Mouse (Mus musculus) MEL (cell line): ENCODE results near the gene Gadd45a. TPM values are rescaled to one million over a fixed set of nuclear protein-coding genes. Genes with fewer than 3 reads are reported as not detected.

Experiments used
- DNase-seq: peaks from one replicate; pipeline ENCODE4 v3.0.0; 2011; ENCODE audit warnings: low read depth, low spot score
- H3K27ac ChIP-seq: 2 replicates; pipeline ENCODE4 v1.5.1; 2012; ENCODE audit warnings: low read depth, mild to moderate bottlenecking, control low read depth, low read length, moderate library complexity; ENCODE audit not compliant: control insufficient read depth
- H3K27me3 ChIP-seq, 2 experiments: fragments of 150-350 bp in 1 of 2; sonication (generic) in 1 of 2; 2 replicates each; pipeline ENCODE4 v1.6.1; 2012; ENCODE audit warnings: low read length in 2 of 2, mild to moderate bottlenecking in 2 of 2, improper control_type of control experiment in 1 of 2, moderate library complexity in 1 of 2; ENCODE audit not compliant: insufficient read depth in 2 of 2, control insufficient read depth in 1 of 2
- H3K36me3 ChIP-seq, 2 experiments: 2 replicates each; pipeline ENCODE4 v1.6.1; 2012 to 2014; ENCODE audit warnings: low read length in 2 of 2, improper control_type of control experiment in 1 of 2, inconsistent platforms in 1 of 2, mild to moderate bottlenecking in 1 of 2; ENCODE audit not compliant: insufficient read depth in 2 of 2, control insufficient read depth in 1 of 2
- H3K4me1 ChIP-seq, 2 experiments: fragments of 150-350 bp in 1 of 2; sonication (generic) in 1 of 2; 2 replicates each; pipeline ENCODE4 v1.6.1; 2012; ENCODE audit warnings: low read length in 2 of 2, improper control_type of control experiment in 1 of 2, mild to moderate bottlenecking in 1 of 2; ENCODE audit not compliant: insufficient read depth in 2 of 2, control insufficient read depth in 1 of 2
- H3K4me3 ChIP-seq, 2 experiments: fragments of 150-350 bp in 1 of 2; sonication (generic) in 1 of 2; 2 replicates each; pipeline ENCODE4 v1.5.1; 2012; ENCODE audit warnings: low read depth in 2 of 2, low read length in 2 of 2, mild to moderate bottlenecking in 2 of 2, moderate library complexity in 2 of 2, control low read depth in 1 of 2, improper control_type of control experiment in 1 of 2; ENCODE audit not compliant: control insufficient read depth in 1 of 2, insufficient read depth in 1 of 2
- H3K79me2 ChIP-seq: 2 replicates; pipeline ENCODE4 v1.6.1; 2012; ENCODE audit warnings: mild to moderate bottlenecking, low read length, moderate library complexity; ENCODE audit not compliant: control insufficient read depth, poor library complexity, insufficient read depth
- H3K9ac ChIP-seq: 2 replicates; pipeline ENCODE4 v1.6.1; 2012; ENCODE audit warnings: low read depth, mild to moderate bottlenecking, control low read depth, low read length, moderate library complexity; ENCODE audit not compliant: control insufficient read depth, poor library complexity, severe bottlenecking
- H3K9me3 ChIP-seq: fragments of 150-350 bp; sonication (generic); replicated peaks from 2 replicates; pipeline ENCODE4 v1.6.1; 2012; ENCODE audit warnings: mild to moderate bottlenecking, low read length, improper control_type of control experiment, moderate library complexity; ENCODE audit not compliant: insufficient read depth
- BHLHE40 ChIP-seq: IDR thresholded peaks from 2 replicates; pipeline ENCODE4 v1.6.1; 2012; ENCODE audit warnings: low read depth, mild to moderate bottlenecking, inconsistent platforms, low read length, improper control_type of control experiment, borderline replicate concordance
- CHD2 ChIP-seq: IDR thresholded peaks from 2 replicates; pipeline ENCODE4 v1.6.1; 2011; ENCODE audit warnings: low read length, improper control_type of control experiment
- E2F4 ChIP-seq: IDR thresholded peaks from 2 replicates; pipeline ENCODE4 v1.6.1; 2011; ENCODE audit warnings: low read depth, low read length, improper control_type of control experiment, borderline replicate concordance
- ELF1 ChIP-seq: IDR thresholded peaks from 2 replicates; pipeline ENCODE4 v1.6.1; 2014; ENCODE audit warnings: low read depth, mild to moderate bottlenecking, inconsistent platforms, low read length, improper control_type of control experiment, moderate library complexity
- EP300 ChIP-seq, 2 experiments: IDR thresholded peaks; 2 replicates each; pipeline ENCODE4 v1.6.1; 2011; ENCODE audit warnings: improper control_type of control experiment in 2 of 2, low read length in 2 of 2, low read depth in 1 of 2, mild to moderate bottlenecking in 1 of 2
- ETS1 ChIP-seq: IDR thresholded peaks from 2 replicates; pipeline ENCODE4 v1.6.1; 2012; ENCODE audit warnings: low read depth, mild to moderate bottlenecking, inconsistent platforms, low read length, improper control_type of control experiment, moderate library complexity
- KAT2A ChIP-seq: conservative IDR thresholded peaks from 2 replicates; pipeline ENCODE4 v1.6.1; 2012; ENCODE audit warnings: low read depth, low read length, improper control_type of control experiment, inconsistent platforms
- MAX ChIP-seq: IDR thresholded peaks from 2 replicates; pipeline ENCODE4 v1.6.1; 2011; ENCODE audit warnings: low read length, improper control_type of control experiment
- MXI1 ChIP-seq: IDR thresholded peaks from 2 replicates; pipeline ENCODE4 v1.6.1; 2011; ENCODE audit warnings: mild to moderate bottlenecking, low read depth, low read length, improper control_type of control experiment
- MYB ChIP-seq: IDR thresholded peaks from 2 replicates; pipeline ENCODE4 v1.6.1; 2011; ENCODE audit warnings: mild to moderate bottlenecking, low read depth, low read length, improper control_type of control experiment
- MYC ChIP-seq: IDR thresholded peaks from 2 replicates; pipeline ENCODE4 v1.6.1; 2011; ENCODE audit warnings: low read depth, mild to moderate bottlenecking, low read length, improper control_type of control experiment, moderate library complexity
- NELFE ChIP-seq: IDR thresholded peaks from 2 replicates; pipeline ENCODE4 v1.6.1; 2011; ENCODE audit warnings: low read depth, low read length, improper control_type of control experiment
- POLR2A ChIP-seq, 2 experiments: IDR thresholded peaks; 2 replicates each; pipeline ENCODE4 v1.6.1; 2011 to 2012; ENCODE audit warnings: low read length in 2 of 2, mild to moderate bottlenecking in 2 of 2, control low read depth in 1 of 2, improper control_type of control experiment in 1 of 2, low read depth in 1 of 2, moderate library complexity in 1 of 2; ENCODE audit not compliant: control insufficient read depth in 1 of 2, insufficient read depth in 1 of 2, poor library complexity in 1 of 2
- POLR2AphosphoS5 ChIP-seq: IDR thresholded peaks from 2 replicates; pipeline ENCODE4 v1.6.1; 2012; ENCODE audit warnings: low read depth, borderline replicate concordance, mild to moderate bottlenecking, inconsistent platforms, low read length, moderate library complexity, mixed read lengths
- SIN3A ChIP-seq: IDR thresholded peaks from 2 replicates; pipeline ENCODE4 v1.6.1; 2012; ENCODE audit warnings: low read length, improper control_type of control experiment, inconsistent platforms
- TBP ChIP-seq: IDR thresholded peaks from 2 replicates; pipeline ENCODE4 v1.8.0; 2011; ENCODE audit warnings: low read depth, low read length, improper control_type of control experiment
- TCF12 ChIP-seq: IDR thresholded peaks from 2 replicates; pipeline ENCODE4 v1.6.1; 2014; ENCODE audit warnings: low read depth, mild to moderate bottlenecking, inconsistent platforms, low read length, improper control_type of control experiment, moderate library complexity
- UBTF ChIP-seq: IDR thresholded peaks from 2 replicates; pipeline ENCODE4 v1.6.1; 2012; ENCODE audit warnings: low read depth, mild to moderate bottlenecking, inconsistent platforms, low read length, improper control_type of control experiment, moderate library complexity, borderline replicate concordance; ENCODE audit not compliant: insufficient read depth
- USF1 ChIP-seq: IDR thresholded peaks from 2 replicates; pipeline ENCODE4 v1.6.1; 2014; ENCODE audit warnings: low read depth, mild to moderate bottlenecking, inconsistent platforms, low read length, improper control_type of control experiment, moderate library complexity
- USF2 ChIP-seq, 2 experiments: IDR thresholded peaks; 2 replicates each; pipeline ENCODE4 v1.6.1; 2011 to 2012; ENCODE audit warnings: improper control_type of control experiment in 2 of 2, low read length in 2 of 2, borderline replicate concordance in 1 of 2, inconsistent platforms in 1 of 2, low read depth in 1 of 2, mild to moderate bottlenecking in 1 of 2; ENCODE audit not compliant: insufficient read depth in 1 of 2
- ZKSCAN1 ChIP-seq: IDR thresholded peaks from 2 replicates; pipeline ENCODE4 v1.6.1; 2012; ENCODE audit warnings: low read depth, mild to moderate bottlenecking, inconsistent platforms, low read length, improper control_type of control experiment, moderate library complexity
- ZMIZ1 ChIP-seq: IDR thresholded peaks from 2 replicates; pipeline ENCODE4 v1.6.1; 2012; ENCODE audit warnings: low read depth, mild to moderate bottlenecking, inconsistent platforms, low read length, improper control_type of control experiment, moderate library complexity
- ZNF384 ChIP-seq: IDR thresholded peaks from 2 replicates; pipeline ENCODE4 v1.6.1; 2012; ENCODE audit warnings: low read depth, mild to moderate bottlenecking, inconsistent platforms, low read length, improper control_type of control experiment
- polyA plus RNA-seq, 2 experiments: library from polyadenylated mRNA; stranded (reverse) in 1 of 2; unstranded in 1 of 2; fragments of >175 nt in 1 of 2; fragments of >200 nt in 1 of 2; gene quantifications; 2 replicates each; pipeline versions ENCODE4 v1.2.1 to v1.2.4; 2012; ENCODE audit warnings: low replicate concordance in 2 of 2, low read depth in 1 of 2; ENCODE audit not compliant: insufficient read length in 2 of 2, insufficient read depth in 1 of 2, missing spikeins in 1 of 2
- total RNA-seq: library from RNA; depleted of rRNA; stranded (reverse); fragments of 300-350 nt; gene quantifications from 2 replicates; pipeline ENCODE4 v1.2.3, GENCODE M21; 2012

The Gadd45a gene
- total and polyA plus RNA-seq, 3 experiments = 18.1 to 37.4 TPM; not detected in 1

GRCm38 (mm10) chr6:67030416-67030815 is 6.8 kb downstream of the Gadd45a start:
- no peak overlapping the region for H3K4me3 ChIP-seq
- H3K27me3 ChIP-seq = no peaks in the 10 kb centered on the region
- H3K9ac ChIP-seq = peak overlapping the region; percentile 10
- peak overlapping the region; percentile 75 for H3K27ac ChIP-seq
- TF ChIP-seq POLR2A (IDR thresholded peaks at IDR 0.05; ENCODE audit: control insufficient read depth in 1 of 2, insufficient read depth in 1 of 2, low read depth in 1 of 2, low read length in 2 of 2, poor library complexity in 1 of 2) (no peak), CHD2 (no peak), MXI1 (no peak), USF1 (no peak), ZNF384 (no peak), SIN3A (no peak), ZKSCAN1 (no peak), NELFE (no peak), MYC (no peak), MAX (no peak)
- TF ChIP-seq, all 39 proteins: peak for 0
- H3K4me1 ChIP-seq = peaks cover 39 to 46% of the 10 kb centered on the region in 2 experiments
- DNase-seq = no peak
- no peaks in the 10 kb centered on the region for H3K9me3 ChIP-seq
- H3K36me3 ChIP-seq = peaks cover 4 to 48% of the 10 kb centered on the region in 2 experiments
- H3K79me2 ChIP-seq = peaks cover 4% of the 10 kb centered on the region

- peaks cover 2% of the 10 kb centered on the region; the same call in 1 of the 2 replicates for H3K79me2 ChIP-seq
- H3K9ac ChIP-seq = peak overlapping the region; percentile 10
- H3K27me3 ChIP-seq = no peaks in the 10 kb centered on the region
- H3K36me3 ChIP-seq = peaks cover 1 to 48% of the 10 kb centered on the region in 2 experiments
- H3K9me3 ChIP-seq = no peaks in the 10 kb centered on the region
- peaks cover 39 to 46% of the 10 kb centered on the region in 2 experiments for H3K4me1 ChIP-seq
- TF ChIP-seq KAT2A = no peak
- TF ChIP-seq E2F4 = no peak
- no peak for TF ChIP-seq MYB
- TF ChIP-seq TBP = no peak
- peak; percentile 61 to 75; a peak in 3 of 4 replicates for TF ChIP-seq EP300 (IDR thresholded peaks at IDR 0.05; ENCODE audit: low read depth in 1 of 2, low read length in 2 of 2)
- TF ChIP-seq MAX = no peak
- TF ChIP-seq ELF1 = 0 out of 2 replicates have a peak, but pooled peaks have one; percentile 8
- peak; percentile 19; the same call in 1 of the 2 replicates for TF ChIP-seq TCF12
- no peak for TF ChIP-seq POLR2AphosphoS5
- TF ChIP-seq UBTF = no peak
- peak; percentile 54; the same call in 1 of the 2 replicates for TF ChIP-seq ETS1
- no peak for TF ChIP-seq USF2 (IDR thresholded peaks at IDR 0.05; ENCODE audit: borderline replicate concordance in 1 of 2, insufficient read depth in 1 of 2, low read depth in 1 of 2, low read length in 2 of 2)
- TF ChIP-seq ZMIZ1 = no peak
- TF ChIP-seq MXI1 = peak; percentile 22; the same call in 1 of the 2 replicates
- peak; percentile 24; the same call in 1 of the 2 replicates for TF ChIP-seq BHLHE40
- peak; percentile 36; the same call in 1 of the 2 replicates for TF ChIP-seq SIN3A
- H3K27ac ChIP-seq = peak overlapping the region; percentile 75
- peak; percentile 50 for DNase-seq
- no peak overlapping the region for H3K4me3 ChIP-seq
These were observed 7.3 kb downstream of the Gadd45a start for GRCm38 (mm10) chr6:67029987-67030386.
